ENCODE assay signal across 15 mouse cellular contexts in genomic region chr1:165050176-165050575, GRCm38 (mm10).
A peak's percentile ranks its signal among the peaks of the same experiment; 100 is the strongest.
DNase-seq lines count a peak whose midpoint lies in the region.
"Had no signal": no experiment of that assay in that cellular context is flagged by ENCODE, and none has a peak within 500 bp of the region (broad histone marks: within the 10 kb centered on the region; RNA-seq: fewer than 3 reads in every experiment).

No protein-coding gene starts in this region.

- DNase-seq in heart, adult 18-20 months: peak; percentile 8 to 18
- DNase-seq in heart, postnatal 36 days: no peak
- DNase-seq in brain, adult 2 months (ENCODE audit: low read depth, low spot score): peak; percentile 53
- peak; percentile 23 to 43 for DNase-seq in heart, postnatal 10 days
- DNase-seq in skeletal muscle tissue, adult 2 months (ENCODE audit: low read depth, low spot score): peak; percentile 9
- no peak for DNase-seq in lung, postnatal 14 days
- DNase-seq: adrenal gland, adult 2 months; adrenal gland, postnatal 14 days; cerebellum, adult 11-12 months; cerebellum, adult 8-10 months; cerebellum, postnatal 10 days; cerebellum, postnatal 36 days; embryo, embryonic 11 days; gastrocnemius, postnatal 25 days; kidney, adult 2 months had no signal

- intact Hi-C loops in heart, postnatal 36 days (cut with DNase I): no loop called here
- intact Hi-C loops in heart, postnatal 10 days (cut with DNase I): no loop called here

Comparison
In these comparisons a context has a peak if more than half of its experiments do, and no peak if none do; other contexts are left out.
1. DNase-seq: peak in heart, adult 18-20 months (2 of 2), brain, adult 2 months (single experiment), heart, postnatal 10 days (2 of 2) and skeletal muscle tissue, adult 2 months (single experiment); none in heart, postnatal 36 days (0 of 2) and lung, postnatal 14 days (single experiment).